Mouse (Mus musculus): ENCODE data around the gene Dnajc7. TPM values are rescaled to one million over a fixed set of nuclear protein-coding genes. Genes with fewer than 3 reads are reported as not detected.
"Not testable (repeated sequence)": the region's sequence is repeated elsewhere in the genome, so short reads cannot be mapped to it uniquely, and the experiment has no call there.

The Dnajc7 gene
- polyA plus RNA-seq, 1 experiment from 2014 or later = 289 TPM

- 91% methylated on average over 4 of the region's 4 CpGs for WGBS
- DNase-seq (ENCODE audit: extremely low spot score, low spot score) = no peak
- H3K27ac ChIP-seq = no peak overlapping the region
These were observed 67.1 kb downstream of the Dnajc7 start for GRCm38 (mm10) chr11:100552842-100553241.

GRCm38 (mm10) chr11:100550101-100550500 is 69.9 kb downstream of the Dnajc7 start:
- DNase-seq (ENCODE audit: extremely low spot score, low spot score) = no peak
- whole genome bisulfite sequencing = 78% methylated on average over 6 of the region's 6 CpGs
- Histone ChIP-seq H3K36me3 (replicated peaks) (no peaks in the 10 kb centered on the region), H3K9me3 (no peaks in the 10 kb centered on the region), H3K4me1 (peaks cover 12% of the 10 kb centered on the region), H3K27ac (no peak overlapping the region), H3K27me3 (ENCODE audit: poor library complexity, severe bottlenecking) (no peaks in the 10 kb centered on the region), H3K4me3 (no peak overlapping the region)

More at GRCm38 (mm10) chr11:100552842-100553241, 67.1 kb downstream of the Dnajc7 start:
- Histone ChIP-seq H3K36me3 (replicated peaks) (no peaks in the 10 kb centered on the region), H3K4me1 (peaks cover 7% of the 10 kb centered on the region), H3K9me3 (no peaks in the 10 kb centered on the region), H3K4me3 (no peak overlapping the region), H3K27me3 (ENCODE audit: poor library complexity, severe bottlenecking) (peaks cover 3% of the 10 kb centered on the region; the same call in 1 of the 2 replicates)

GRCm38 (mm10) chr11:100549466-100549865 is 70.5 kb downstream of the Dnajc7 start:
- H3K9me3 ChIP-seq = no peaks in the 10 kb centered on the region
- DNase-seq (ENCODE audit: extremely low spot score, low spot score) = no peak
- peaks cover 18% of the 10 kb centered on the region for H3K4me1 ChIP-seq
- no peak overlapping the region for H3K4me3 ChIP-seq
- 83% methylated on average over 8 of the region's 8 CpGs for WGBS
- peaks cover under 1% of the 10 kb centered on the region; the same call in 1 of the 2 replicates for H3K27me3 ChIP-seq (ENCODE audit: poor library complexity, severe bottlenecking)
- no peak overlapping the region for H3K27ac ChIP-seq
- no peaks in the 10 kb centered on the region for H3K36me3 ChIP-seq (replicated peaks)

GRCm38 (mm10) chr11:100548141-100548540 is 71.8 kb downstream of the Dnajc7 start:
- DNase-seq (ENCODE audit: extremely low spot score, low spot score) = no peak
- WGBS = 88% methylated on average over 6 of the region's 6 CpGs
- Histone ChIP-seq H3K27me3 (ENCODE audit: poor library complexity, severe bottlenecking) (peaks cover 4% of the 10 kb centered on the region; the same call in 1 of the 2 replicates), H3K36me3 (replicated peaks) (no peaks in the 10 kb centered on the region), H3K27ac (no peak overlapping the region), H3K4me3 (no peak overlapping the region), H3K4me1 (peaks cover 19% of the 10 kb centered on the region), H3K9me3 (no peaks in the 10 kb centered on the region)

- no peaks in the 10 kb centered on the region for H3K36me3 ChIP-seq (replicated peaks)
- DNase-seq (ENCODE audit: extremely low spot score, low spot score) = no peak
- no peaks in the 10 kb centered on the region for H3K9me3 ChIP-seq
- H3K27me3 ChIP-seq (ENCODE audit: poor library complexity, severe bottlenecking) = peaks cover 4% of the 10 kb centered on the region; the same call in 1 of the 2 replicates
- no peak overlapping the region for H3K27ac ChIP-seq
- WGBS = 89% methylated on average over 6 of the region's 6 CpGs
- H3K4me1 ChIP-seq = peaks cover 19% of the 10 kb centered on the region
- H3K4me3 ChIP-seq = no peak overlapping the region
These were observed 73.0 kb downstream of the Dnajc7 start for GRCm38 (mm10) chr11:100546955-100547354.

- DNase-seq (ENCODE audit: extremely low spot score, low spot score) = no peak
- Histone ChIP-seq H3K9me3 (no peaks in the 10 kb centered on the region), H3K27me3 (ENCODE audit: poor library complexity, severe bottlenecking) (peaks cover 4% of the 10 kb centered on the region; the same call in 1 of the 2 replicates), H3K4me1 (peaks cover 19% of the 10 kb centered on the region), H3K27ac (peak overlapping the region; percentile 87), H3K4me3 (peak overlapping the region; percentile 57), H3K36me3 (replicated peaks) (no peaks in the 10 kb centered on the region)
- WGBS = 29% methylated on average over 7 of the region's 7 CpGs
These were observed 74.3 kb downstream of the Dnajc7 start for GRCm38 (mm10) chr11:100545746-100546085.

- Histone ChIP-seq H3K36me3 (replicated peaks) (no peaks in the 10 kb centered on the region), H3K4me1 (peaks cover 19% of the 10 kb centered on the region), H3K4me3 (peak within 1 kb of the TSS; percentile 57), H3K27ac (peak within 1 kb of the TSS; percentile 87), H3K9me3 (no peaks in the 10 kb centered on the region), H3K27me3 (ENCODE audit: poor library complexity, severe bottlenecking) (peaks cover 4% of the 10 kb centered on the region; the same call in 1 of the 2 replicates)
- DNase-seq (ENCODE audit: extremely low spot score, low spot score) = peak; percentile 93
- WGBS = 4% methylated on average over 28 of the region's 28 CpGs
These were observed 74.9 kb downstream of the Dnajc7 start, which contains the start of gene Ttc25 for GRCm38 (mm10) chr11:100544832-100545745. TSS of gene Ttc25 (plus strand) at chr11:100545607.

- Histone ChIP-seq H3K36me3 (replicated peaks) (no peaks in the 10 kb centered on the region), H3K27ac (no peak overlapping the region), H3K4me1 (peaks cover 19% of the 10 kb centered on the region), H3K4me3 (no peak overlapping the region), H3K27me3 (ENCODE audit: poor library complexity, severe bottlenecking) (peaks cover 32% of the 10 kb centered on the region), H3K9me3 (no peaks in the 10 kb centered on the region)
- no peak for DNase-seq (ENCODE audit: extremely low spot score, low spot score)
- 89% methylated on average over 2 of the region's 2 CpGs for WGBS
These were observed 78.4 kb downstream of the Dnajc7 start for GRCm38 (mm10) chr11:100541577-100541976.

GRCm38 (mm10) chr11:100540966-100541365 is 79.0 kb downstream of the Dnajc7 start:
- no peak for DNase-seq (ENCODE audit: extremely low spot score, low spot score)
- 72% methylated on average over 6 of the region's 6 CpGs for WGBS
- H3K4me1 ChIP-seq = peaks cover 16% of the 10 kb centered on the region
- H3K27ac ChIP-seq = no peak overlapping the region
- H3K4me3 ChIP-seq = no peak overlapping the region
- H3K9me3 ChIP-seq = no peaks in the 10 kb centered on the region
- peaks cover 38% of the 10 kb centered on the region for H3K27me3 ChIP-seq (ENCODE audit: poor library complexity, severe bottlenecking)
- H3K36me3 ChIP-seq (replicated peaks) = no peaks in the 10 kb centered on the region

- no peaks in the 10 kb centered on the region for H3K36me3 ChIP-seq (replicated peaks)
- H3K27me3 ChIP-seq (ENCODE audit: poor library complexity, severe bottlenecking) = peaks cover 73% of the 10 kb centered on the region
- DNase-seq (ENCODE audit: extremely low spot score, low spot score) = no peak
- H3K27ac ChIP-seq = no peak overlapping the region
- H3K4me1 ChIP-seq = peaks cover 10% of the 10 kb centered on the region
- no peak overlapping the region for H3K4me3 ChIP-seq
- peaks cover 4% of the 10 kb centered on the region; the same call in 1 of the 2 replicates for H3K9me3 ChIP-seq
These were observed 83.5 kb downstream of the Dnajc7 start for GRCm38 (mm10) chr11:100536466-100536865.

GRCm38 (mm10) chr11:100535996-100536395 is 84.0 kb downstream of the Dnajc7 start:
- 71% methylated on average over 1 of the region's 1 CpGs for WGBS
- no peaks in the 10 kb centered on the region for H3K36me3 ChIP-seq (replicated peaks)
- H3K4me3 ChIP-seq = no peak overlapping the region
- peaks cover 4% of the 10 kb centered on the region; the same call in 1 of the 2 replicates for H3K9me3 ChIP-seq
- no peak for DNase-seq (ENCODE audit: extremely low spot score, low spot score)
- no peak overlapping the region for H3K27ac ChIP-seq
- H3K4me1 ChIP-seq = peaks cover 10% of the 10 kb centered on the region
- peaks cover 78% of the 10 kb centered on the region for H3K27me3 ChIP-seq (ENCODE audit: poor library complexity, severe bottlenecking)

- not testable (repeated sequence) for DNase-seq (ENCODE audit: extremely low spot score, low spot score); H3K27ac ChIP-seq; H3K9me3 ChIP-seq; H3K36me3 ChIP-seq (replicated peaks); H3K4me3 ChIP-seq; H3K4me1 ChIP-seq
- WGBS = 81% methylated on average over 6 of the region's 6 CpGs
- H3K27me3 ChIP-seq (ENCODE audit: poor library complexity, severe bottlenecking) = peaks cover 88% of the 10 kb centered on the region
These were observed 85.1 kb downstream of the Dnajc7 start for GRCm38 (mm10) chr11:100534821-100535220.

- 75% methylated on average over 2 of the region's 2 CpGs for WGBS
- H3K4me3 ChIP-seq; H3K4me1 ChIP-seq; H3K36me3 ChIP-seq (replicated peaks); DNase-seq (ENCODE audit: extremely low spot score, low spot score); H3K9me3 ChIP-seq; H3K27ac ChIP-seq: not testable (repeated sequence)
- H3K27me3 ChIP-seq (ENCODE audit: poor library complexity, severe bottlenecking) = peaks cover 92% of the 10 kb centered on the region
These were observed 85.6 kb downstream of the Dnajc7 start for GRCm38 (mm10) chr11:100534411-100534810.
